Mouse (Mus musculus) right cerebral cortex, adult 18-20 months (tissue): Measurements from ENCODE around the gene Map2k4.

ENCODE experiments used
- DNase-seq: peaks from one replicate; pipeline ENCODE4 v3.0.0; 2022; ENCODE audit warnings: mixed read lengths

The Map2k4 gene

GRCm38 (mm10) chr11:65773535-65773934 lies 14.6 kb downstream of the Map2k4 start:
- DNase-seq, result no peak

- no peak for DNase-seq
Measured at GRCm38 (mm10) chr11:65771546-65771945, 16.6 kb downstream of the Map2k4 start.

- no peak for DNase-seq
Measured at GRCm38 (mm10) chr11:65769990-65770389, 18.1 kb downstream of the Map2k4 start.

- DNase-seq, result no peak
Measured at GRCm38 (mm10) chr11:65768445-65768844, 19.7 kb downstream of the Map2k4 start.

GRCm38 (mm10) chr11:65760912-65761311 lies 27.2 kb downstream of the Map2k4 start:
- DNase-seq, result no peak

- no peak for DNase-seq
Measured at GRCm38 (mm10) chr11:65759350-65759749, 28.7 kb downstream of the Map2k4 start.

- no peak for DNase-seq
Measured at GRCm38 (mm10) chr11:65754161-65754560, 33.9 kb downstream of the Map2k4 start.

- no peak for DNase-seq
Measured at GRCm38 (mm10) chr11:65753593-65753992, 34.5 kb downstream of the Map2k4 start.

GRCm38 (mm10) chr11:65750546-65750945 lies 37.6 kb downstream of the Map2k4 start:
- DNase-seq, result no peak

GRCm38 (mm10) chr11:65747433-65747832 lies 40.7 kb downstream of the Map2k4 start:
- DNase-seq, result no peak

- peak; percentile 74 for DNase-seq
Measured at GRCm38 (mm10) chr11:65745707-65746333, 42.3 kb downstream of the Map2k4 start.

GRCm38 (mm10) chr11:65743866-65744265 lies 44.2 kb downstream of the Map2k4 start:
- no peak for DNase-seq

- no peak for DNase-seq
Measured at GRCm38 (mm10) chr11:65740811-65741210, 47.3 kb downstream of the Map2k4 start.

- DNase-seq, result no peak
Measured at GRCm38 (mm10) chr11:65740390-65740789, 47.7 kb downstream of the Map2k4 start.

GRCm38 (mm10) chr11:65739880-65740279 lies 48.2 kb downstream of the Map2k4 start:
- no peak for DNase-seq

GRCm38 (mm10) chr11:65734656-65735055 lies 53.4 kb downstream of the Map2k4 start:
- no peak for DNase-seq

- DNase-seq, result no peak
Measured at GRCm38 (mm10) chr11:65729623-65730217, 58.4 kb downstream of the Map2k4 start.

- DNase-seq, result no peak
Measured at GRCm38 (mm10) chr11:65728906-65729305, 59.2 kb downstream of the Map2k4 start.

- DNase-seq, result no peak
Measured at GRCm38 (mm10) chr11:65723715-65724114, 64.4 kb downstream of the Map2k4 start.

- no peak for DNase-seq
Measured at GRCm38 (mm10) chr11:65721615-65722014, 66.5 kb downstream of the Map2k4 start.

- DNase-seq, result no peak
Measured at GRCm38 (mm10) chr11:65719960-65720359, 68.1 kb downstream of the Map2k4 start.

- DNase-seq, result no peak
Measured at GRCm38 (mm10) chr11:65713830-65714229, 74.3 kb downstream of the Map2k4 start.

- peak; percentile 32 for DNase-seq
Measured at GRCm38 (mm10) chr11:65712754-65713306, 75.3 kb downstream of the Map2k4 start.

- DNase-seq, result no peak
Measured at GRCm38 (mm10) chr11:65706784-65707183, 81.3 kb downstream of the Map2k4 start.

GRCm38 (mm10) chr11:65706176-65706575 lies 81.9 kb downstream of the Map2k4 start:
- no peak for DNase-seq
